Mouse (Mus musculus) left cerebral cortex, postnatal 4 days (tissue): ENCODE results near the gene Zfp426. TPM values are rescaled to one million over a fixed set of nuclear protein-coding genes. Genes with fewer than 3 reads are reported as not detected.
A peak's percentile ranks its signal among the peaks of the same experiment; 100 is the strongest.

Experiments
- DNase-seq: peaks from one replicate; pipeline ENCODE4 v3.0.0-alpha.2; 2022
- intact Hi-C: fragments of 180-260 bp; cut with DNase I; formaldehyde crosslinking; loops from one replicate; pipeline ENCODE4 v1.15.1; 2025
- total RNA-seq, 2 experiments: library from RNA; stranded (reverse); gene quantifications; 2 replicates each; pipeline ENCODE4 v1.2.3; 2021

The Zfp426 gene
- total RNA-seq = 10 to 100 TPM; 35.1 to 40.5 TPM

DNA sequence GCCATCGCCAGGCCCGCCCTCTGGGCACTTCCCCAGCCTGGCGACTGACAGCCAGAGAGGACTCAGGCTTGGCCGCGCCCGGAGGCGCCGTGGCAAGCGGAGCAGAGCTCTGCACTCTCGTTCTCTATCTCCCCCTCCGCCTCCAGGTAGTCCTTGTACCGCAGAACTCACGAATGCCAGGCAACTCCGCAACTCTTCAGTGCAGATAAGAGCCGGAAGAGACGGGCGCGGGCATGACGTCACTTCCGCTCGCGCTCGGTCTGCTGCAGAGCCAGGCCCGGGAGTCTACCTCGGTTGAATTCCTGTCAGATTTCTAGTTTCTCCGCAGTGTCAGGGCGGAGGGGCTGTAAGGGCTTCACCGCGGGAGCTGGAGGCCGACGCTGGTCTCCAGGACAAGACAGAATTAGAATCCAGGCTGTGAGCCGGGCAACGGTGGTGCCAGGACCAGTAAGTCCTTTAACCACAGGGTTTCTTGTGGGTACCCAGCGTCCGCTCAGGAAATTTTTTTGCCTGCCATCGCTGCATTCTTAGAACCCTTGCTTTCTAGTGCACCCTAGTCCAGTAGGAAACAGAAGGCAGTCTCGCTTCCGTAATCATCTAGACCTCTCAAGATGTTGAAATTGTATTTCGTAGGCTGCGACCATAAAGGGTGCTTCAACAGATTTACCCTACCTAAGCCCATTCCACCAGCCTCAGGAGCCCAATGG is at the start of gene Zfp426:
TSS of gene Zfp426 (minus strand) at position 220 of the 707 bp plus-strand sequence.
- intact Hi-C loops = no loop called here
- peak; percentile 83 for DNase-seq

DNA sequence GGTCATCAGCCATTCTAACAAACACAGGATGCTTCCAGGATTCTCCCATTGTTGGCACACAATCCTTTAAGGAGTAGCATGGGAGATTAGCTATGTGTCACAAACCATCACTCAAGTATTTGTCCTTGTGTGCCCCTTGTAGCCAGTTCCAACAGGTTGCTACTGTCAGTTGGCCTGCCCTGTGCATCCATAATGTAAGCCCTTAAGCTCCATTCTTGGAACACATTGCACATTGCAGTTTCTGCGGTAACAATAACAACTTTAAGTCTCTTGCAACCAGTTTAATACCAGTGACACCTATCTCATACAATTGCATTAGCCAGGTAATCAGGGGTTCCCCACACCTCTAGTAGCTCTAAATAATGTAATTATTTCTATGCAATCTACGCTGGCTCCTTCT is 44.1 kb upstream of the Zfp426 start:
- intact Hi-C loops = no loop called here

DNA sequence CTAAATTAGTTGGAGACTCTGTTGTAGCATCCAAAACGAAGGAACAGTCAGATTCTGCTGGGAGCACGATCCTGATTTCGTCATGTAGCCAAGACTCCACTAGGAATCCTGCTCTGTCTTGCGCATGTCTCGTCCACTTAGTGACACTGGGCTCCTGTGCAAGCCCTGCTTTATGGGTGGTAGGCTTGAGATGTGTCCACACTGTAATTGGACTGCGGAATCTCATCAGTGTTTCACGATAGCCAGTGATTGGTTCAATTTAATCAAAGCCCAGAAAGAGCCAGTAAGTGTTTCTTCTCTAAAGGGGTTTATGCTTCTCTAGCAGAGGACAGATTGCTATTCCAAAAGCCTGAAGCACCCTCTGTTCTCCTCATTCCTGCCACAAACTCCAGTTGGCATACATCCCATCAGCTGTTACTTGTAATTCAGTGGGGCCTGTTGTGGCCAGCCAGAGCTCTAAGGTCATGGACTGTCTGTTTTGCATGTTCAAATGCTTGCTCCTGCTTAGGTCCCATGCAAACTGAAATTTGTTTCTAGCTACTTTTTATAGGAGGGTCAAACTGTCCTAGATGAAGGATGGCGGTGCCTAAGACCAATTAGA is 41.9 kb upstream of the Zfp426 start:
- DNase-seq = peak; percentile 14

More for the DNA sequence above, 44.1 kb upstream of the Zfp426 start:
- no peak for DNase-seq

DNA sequence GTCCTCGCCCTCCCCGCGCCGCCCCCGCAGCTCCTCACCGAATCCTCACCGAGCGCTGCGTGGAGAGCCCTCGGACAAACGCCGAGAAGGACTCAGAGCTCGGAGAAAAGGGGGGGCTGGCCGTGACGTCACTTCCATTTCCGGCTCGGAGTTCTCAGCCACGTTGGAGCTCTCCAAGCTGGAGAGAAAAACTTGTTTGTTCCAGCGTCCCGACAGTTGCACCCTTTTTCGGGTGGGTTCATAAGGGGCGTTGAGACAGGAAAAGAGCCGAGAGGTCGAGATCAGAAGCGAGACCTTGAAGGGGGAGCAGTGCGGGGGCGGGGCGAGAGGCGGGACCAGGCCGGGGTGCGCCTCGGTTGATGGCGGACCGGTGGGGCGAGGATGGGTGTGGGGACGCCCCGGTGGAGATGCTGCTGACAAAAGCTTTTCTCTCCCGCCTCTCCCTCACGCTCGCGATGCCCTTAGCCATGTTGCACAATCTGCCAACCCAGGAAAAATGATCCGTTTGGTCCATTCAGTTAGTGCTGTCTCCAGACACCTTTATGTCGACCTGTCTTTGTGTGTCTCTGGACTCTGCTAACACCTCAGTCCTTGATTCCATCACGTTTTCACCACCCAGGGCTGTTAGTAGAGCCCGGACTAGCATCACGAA is 28.9 kb upstream of the Zfp426 start, which contains the start of gene Zfp266:
TSS of gene Zfp266 (minus strand) at position 112 of the 652 bp plus-strand sequence.
- intact Hi-C loops = no loop called here

More for the DNA sequence above, 41.9 kb upstream of the Zfp426 start:
- intact Hi-C loops = no loop called here

DNA sequence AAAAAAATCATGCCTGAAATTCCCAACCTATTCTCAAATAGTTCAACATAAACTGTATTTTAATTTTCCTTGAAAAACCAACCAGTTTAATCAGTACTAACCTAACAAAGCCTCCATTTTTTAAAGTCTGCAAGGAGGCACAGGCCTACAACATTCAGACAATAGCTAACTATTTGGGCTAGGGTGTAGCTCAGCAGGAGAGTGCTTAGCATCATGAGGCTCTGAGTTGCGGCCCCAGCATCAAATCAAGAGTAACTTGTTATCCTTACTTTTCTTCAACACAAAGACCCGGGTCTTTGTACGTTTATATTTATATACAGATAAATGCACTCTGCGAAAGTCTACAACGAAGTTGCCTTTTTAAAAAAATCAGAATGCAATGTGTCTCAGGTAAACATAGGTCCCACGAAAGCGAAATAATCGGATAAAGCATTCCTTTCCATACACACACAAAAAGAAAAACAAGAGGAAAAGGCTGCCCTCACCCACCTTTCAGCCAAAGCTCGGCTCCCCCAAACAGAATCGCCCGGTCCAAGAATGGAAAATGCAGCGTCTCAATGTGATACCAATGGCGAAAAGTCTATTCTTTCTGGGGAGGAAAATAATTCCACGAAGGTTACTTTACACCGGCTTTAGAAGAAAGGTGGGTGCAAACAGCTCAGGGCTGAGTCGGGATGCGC is 28.1 kb upstream of the Zfp426 start:
- intact Hi-C loops = no loop called here
- DNase-seq = no peak

More for the DNA sequence above, 28.9 kb upstream of the Zfp426 start, which contains the start of gene Zfp266:
- peak; percentile 92 for DNase-seq

DNA sequence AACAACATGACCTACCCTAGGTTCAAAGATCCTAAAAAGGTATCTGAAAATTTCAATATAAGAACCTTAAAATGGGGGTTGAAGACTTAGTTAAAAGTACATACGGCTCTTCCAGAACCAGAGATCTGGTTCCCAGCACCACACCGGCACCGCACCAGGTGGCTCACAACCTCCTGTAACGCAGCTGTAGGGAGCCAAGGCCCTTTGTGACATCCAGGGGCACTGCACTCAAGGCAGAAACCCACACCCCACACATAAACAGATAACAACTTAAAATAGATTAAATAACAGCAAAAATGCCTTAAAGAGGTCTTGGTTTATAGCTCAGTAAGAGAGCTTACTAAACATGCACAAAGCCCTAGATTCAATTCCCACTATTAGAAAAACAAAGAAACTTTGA is 27.4 kb upstream of the Zfp426 start:
- intact Hi-C loops = loop anchor here (10.0 kb wide), 1 partner anchor 65 kb away; the partner anchor contains the start of gene Zfp846

DNA sequence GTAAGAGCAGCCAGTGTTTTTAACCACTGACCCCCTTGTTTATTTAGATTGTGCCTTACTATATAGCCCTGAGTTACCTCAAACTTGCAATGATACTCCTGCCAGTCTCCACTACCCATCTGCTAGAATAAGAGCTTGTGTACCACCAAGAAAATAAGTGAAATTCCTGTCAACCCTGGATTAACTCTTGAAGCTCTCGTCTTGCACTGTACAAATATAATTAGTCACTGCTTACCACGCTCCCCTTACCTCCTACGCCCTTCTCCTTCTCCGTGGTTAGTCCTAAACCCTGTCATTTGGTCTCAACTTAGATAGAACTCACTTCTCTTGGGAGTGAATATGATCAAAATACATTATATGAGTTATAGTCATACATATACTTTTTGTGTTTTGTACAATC is 26.2 kb upstream of the Zfp426 start:
- intact Hi-C loops = loop anchor here (10.0 kb wide), 1 partner anchor 66 kb away; the partner anchor contains the start of gene Zfp846

More for the DNA sequence above, 27.4 kb upstream of the Zfp426 start:
- DNase-seq = no peak

DNA sequence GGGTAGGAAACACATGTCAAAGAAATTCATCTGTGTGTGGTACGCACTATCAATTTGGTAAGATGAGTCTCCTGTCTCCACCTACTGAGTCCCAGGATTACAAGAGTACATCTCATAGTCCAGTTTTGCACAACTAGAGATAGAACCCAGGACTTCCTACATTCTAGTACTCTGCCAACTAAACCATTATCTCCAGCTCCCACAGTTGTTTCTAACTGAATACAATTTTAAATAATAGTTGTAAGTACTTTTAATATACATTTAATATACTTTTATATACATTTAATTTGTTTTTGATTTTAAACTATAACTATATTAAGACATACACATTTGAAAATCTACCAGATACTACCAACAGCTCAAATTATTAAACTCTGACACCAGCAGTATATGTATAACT is 25.2 kb upstream of the Zfp426 start:
- intact Hi-C loops = loop anchor here (10.0 kb wide), 1 partner anchor 67 kb away; the partner anchor contains the start of gene Zfp846
- DNase-seq = no peak

More for the DNA sequence above, 26.2 kb upstream of the Zfp426 start:
- no peak for DNase-seq

DNA sequence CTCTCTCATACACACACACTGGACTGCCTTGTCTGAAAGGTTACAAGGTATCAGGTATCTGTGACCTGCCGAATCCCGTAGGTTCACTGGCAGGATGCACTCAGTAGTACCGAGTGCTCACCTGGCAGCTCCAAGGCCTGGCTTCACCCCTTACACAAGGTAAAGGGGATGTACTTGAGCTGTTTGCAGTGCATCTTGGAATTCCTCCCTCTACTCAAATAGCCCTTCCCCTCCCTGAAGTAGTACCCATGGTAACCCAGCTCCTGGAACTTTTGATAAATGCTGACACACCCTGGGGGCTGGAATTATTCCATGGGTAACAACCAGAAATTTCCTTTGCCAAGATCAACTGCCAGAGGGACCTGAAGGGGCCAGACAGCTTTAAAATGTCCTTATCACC is 21.5 kb upstream of the Zfp426 start:
- DNase-seq = no peak
- intact Hi-C loops = loop anchor here (10.0 kb wide), 1 partner anchor 71 kb away; the partner anchor contains the start of gene Zfp846

DNA sequence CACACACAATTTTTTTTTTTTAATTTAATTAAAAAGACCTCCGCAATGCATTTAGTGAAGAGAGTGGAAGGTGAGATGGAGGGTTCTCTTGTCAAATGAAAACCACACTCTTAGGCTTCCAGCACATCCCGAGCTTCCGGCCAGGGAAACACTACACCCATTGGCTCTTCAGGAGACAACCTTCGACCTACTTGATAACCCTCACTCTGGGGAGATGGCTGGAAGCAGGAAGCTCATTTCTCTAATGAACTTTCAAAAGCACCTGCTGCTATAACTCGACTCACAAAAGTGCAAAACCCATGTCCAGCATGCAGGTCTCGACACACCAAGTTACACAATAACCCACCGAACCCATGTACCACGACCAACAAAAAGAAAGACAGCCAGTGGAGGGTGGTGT is 20.2 kb upstream of the Zfp426 start:
- intact Hi-C loops = loop anchor here (10.0 kb wide), 1 partner anchor 72 kb away; the partner anchor contains the start of gene Zfp846
- no peak for DNase-seq

DNA sequence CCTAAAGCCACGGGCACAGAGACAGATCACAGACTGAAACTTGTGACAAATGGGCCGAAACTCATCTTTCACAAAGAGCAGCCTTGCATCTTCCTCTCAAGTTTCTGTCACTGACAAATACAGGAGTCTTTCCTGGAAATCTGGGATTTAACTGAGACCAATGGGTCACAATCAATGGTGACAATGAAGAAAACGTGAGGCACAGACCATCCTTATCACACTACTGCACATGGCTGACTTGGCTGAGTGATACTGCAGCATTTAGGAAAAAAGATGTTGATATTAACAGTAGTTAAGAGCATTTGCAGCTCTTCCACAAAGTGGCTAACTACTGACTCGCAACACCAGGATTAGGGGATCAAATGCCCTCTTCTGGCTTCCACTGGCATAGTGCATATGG is 19.1 kb upstream of the Zfp426 start:
- DNase-seq = no peak
- intact Hi-C loops = loop anchor here (10.0 kb wide), 1 partner anchor 73 kb away; the partner anchor contains the start of gene Zfp846

DNA sequence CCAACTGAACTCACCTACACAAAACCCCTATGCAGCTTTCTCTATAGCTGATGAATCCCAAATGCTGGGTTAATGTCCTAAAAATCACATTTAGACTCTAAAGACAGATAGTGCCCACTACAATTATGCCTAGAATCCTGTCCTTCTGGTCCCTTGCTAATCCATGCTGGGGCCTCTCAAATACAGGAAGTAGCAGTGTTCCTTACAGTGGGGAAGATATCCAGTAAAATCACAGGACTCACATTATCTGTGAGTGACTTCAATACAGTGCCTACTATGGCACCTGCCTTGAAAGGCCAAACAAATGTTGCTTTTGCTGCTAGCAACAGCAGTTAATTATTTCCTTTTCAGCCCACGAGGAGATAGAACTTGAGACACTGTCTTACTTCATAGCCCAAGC is 17.8 kb upstream of the Zfp426 start:
- DNase-seq = no peak
- intact Hi-C loops = loop anchor here (10.0 kb wide), 1 partner anchor 74 kb away; the partner anchor contains the start of gene Zfp846

DNA sequence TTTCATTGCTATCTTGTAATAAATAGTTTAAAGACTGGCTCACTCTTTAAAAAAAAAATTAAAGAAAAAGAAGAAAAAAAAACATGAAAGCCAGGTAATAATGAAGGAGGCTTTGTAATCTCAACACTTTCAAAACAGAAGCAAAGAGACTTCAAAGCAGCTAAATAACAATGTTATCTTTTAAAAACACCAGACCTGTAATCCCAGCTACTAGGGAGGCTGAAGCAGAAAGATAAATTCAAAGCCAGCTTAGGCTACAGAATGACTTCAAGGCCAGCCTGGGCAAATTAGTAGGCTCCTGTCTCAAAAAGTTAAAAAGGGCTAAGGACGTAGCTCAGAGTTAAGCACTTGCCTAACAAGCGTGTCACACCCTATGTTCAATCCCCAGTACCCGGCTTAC is 17.1 kb upstream of the Zfp426 start:
- intact Hi-C loops = loop anchor here (10.0 kb wide), 1 partner anchor 75 kb away; the partner anchor contains the start of gene Zfp846
- DNase-seq = no peak

DNA sequence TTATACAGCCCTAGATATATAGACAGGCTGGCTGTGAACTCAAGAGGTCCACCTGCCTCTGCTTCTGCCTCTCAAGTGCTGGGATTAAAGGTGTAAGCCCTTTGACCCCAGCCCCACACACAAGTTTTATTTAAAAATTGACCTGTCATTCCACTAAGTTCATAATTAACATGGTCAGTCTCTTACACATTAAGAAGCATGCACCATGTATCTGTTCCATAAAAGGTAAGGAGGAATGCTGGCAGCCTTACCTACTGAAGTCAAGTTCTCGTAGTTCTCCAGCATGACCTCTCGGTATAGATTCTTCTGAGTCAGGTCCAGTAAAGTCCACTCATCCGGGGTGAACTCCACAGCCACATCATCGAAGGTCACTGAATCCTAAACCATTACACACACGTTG is 12.3 kb upstream of the Zfp426 start:
- no peak for DNase-seq
- intact Hi-C loops = no loop called here

DNA sequence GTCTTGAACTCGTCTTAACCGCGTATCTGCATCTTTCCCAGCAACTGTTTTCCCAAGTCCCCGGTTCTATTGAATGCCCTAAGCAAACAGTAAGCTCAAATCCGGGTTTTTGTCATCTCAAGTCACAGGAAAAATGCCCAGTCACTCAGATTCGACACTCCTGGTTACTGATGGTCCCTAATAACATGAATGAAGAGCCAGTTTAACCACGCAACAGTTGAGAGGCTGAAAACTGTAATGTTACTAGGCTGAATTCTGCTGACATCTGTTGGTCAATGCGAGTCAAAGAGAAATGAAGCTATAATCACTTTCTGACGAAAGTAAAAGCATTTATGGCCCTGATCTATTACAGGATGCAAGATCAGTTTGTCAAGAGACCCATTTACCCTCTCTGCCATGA is 735 bp upstream of the Zfp426 start:
- DNase-seq = no peak
- intact Hi-C loops = no loop called here

DNA sequence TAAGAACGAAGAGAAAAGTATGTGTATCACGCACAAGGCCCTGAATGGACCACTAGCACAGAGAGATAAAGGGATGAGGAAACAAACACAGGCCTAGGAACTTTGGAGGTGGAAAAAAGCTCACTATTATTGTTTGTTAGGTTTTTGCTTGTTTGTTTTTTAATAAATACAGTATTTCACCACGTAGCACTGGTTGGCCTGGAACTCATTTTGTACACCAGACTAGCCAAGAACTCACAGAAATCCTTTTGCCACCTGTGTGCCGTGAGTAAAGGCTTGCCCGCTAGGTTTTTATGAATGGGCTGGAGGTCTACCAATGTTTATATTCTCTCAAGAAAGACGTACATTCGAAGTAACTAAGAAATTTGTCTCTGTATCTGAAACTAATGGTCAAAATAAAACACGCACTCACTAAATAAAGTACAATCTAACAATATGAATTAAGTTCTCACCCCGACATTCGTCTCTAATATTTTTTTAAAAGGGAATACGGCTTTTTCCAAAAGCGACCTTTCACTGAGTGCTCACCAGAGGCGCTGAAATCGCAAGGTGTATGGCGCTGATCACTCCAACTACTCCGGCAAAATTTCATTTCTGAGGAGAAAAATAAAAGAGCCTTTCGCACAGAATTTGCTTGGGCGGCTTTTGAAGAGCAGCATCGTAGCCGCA is 554 bp downstream of the Zfp426 start:
- DNase-seq = no peak
- intact Hi-C loops = no loop called here

DNA sequence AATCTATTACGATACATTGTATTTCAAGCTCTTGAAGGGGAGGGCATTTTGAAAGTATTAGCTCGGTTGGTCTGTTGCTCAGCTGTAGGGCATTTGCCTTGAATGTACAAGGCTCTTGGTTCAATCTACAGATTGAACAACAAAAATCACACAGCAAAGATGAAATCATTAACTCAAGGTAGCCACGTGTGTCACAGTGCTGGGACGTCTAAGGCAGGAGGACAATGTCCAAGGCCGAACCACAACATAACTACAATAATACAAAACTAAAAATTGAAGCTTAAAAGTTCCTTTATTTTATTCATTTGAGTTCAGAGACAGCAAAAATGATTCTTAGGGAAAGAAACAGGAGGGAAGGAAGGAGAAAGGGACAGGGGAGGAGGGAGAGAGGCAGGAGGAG is 3.0 kb downstream of the Zfp426 start:
- DNase-seq = no peak
- intact Hi-C loops = no loop called here

DNA sequence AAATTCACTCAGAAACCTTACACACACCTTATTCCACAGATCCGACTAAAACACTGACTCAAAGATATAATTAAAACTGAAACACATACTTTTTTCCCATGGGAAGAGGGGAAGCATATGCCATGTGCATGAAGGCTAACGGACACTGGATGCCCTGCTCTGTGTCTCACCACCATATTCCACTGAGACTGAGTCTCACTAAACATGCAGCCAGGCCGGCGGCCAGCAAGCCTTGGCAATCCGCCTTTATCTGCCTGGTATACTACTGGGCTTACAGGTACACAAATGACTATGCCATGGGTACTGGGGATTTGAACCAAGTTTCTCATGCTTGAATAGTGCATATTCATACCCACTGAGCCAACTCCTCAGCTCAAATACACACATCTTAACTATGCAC is 13.2 kb downstream of the Zfp426 start:
- intact Hi-C loops = no loop called here
- DNase-seq = peak; percentile 21

DNA sequence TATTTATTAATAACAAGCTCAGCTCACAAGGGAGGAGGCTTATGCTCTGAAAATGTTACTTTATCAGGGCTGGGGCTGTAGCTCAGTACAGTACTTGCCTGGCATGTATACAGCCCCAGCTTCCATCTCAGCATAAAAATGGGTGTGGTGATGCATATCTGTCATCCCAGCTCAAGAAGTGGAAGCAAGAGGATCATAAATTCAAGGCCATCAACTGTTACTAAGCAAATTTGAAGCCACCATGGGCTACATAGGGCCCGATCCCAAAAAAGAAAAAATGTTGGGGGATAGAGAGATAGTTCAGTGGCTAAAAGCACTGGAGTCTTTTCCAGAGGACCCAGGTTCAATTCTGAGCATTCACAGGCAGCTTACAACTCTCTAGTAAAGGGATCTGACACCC is 15.9 kb downstream of the Zfp426 start:
- DNase-seq = no peak
- intact Hi-C loops = no loop called here
